Comparison of ENCODE assay signal across 12 mouse cellular contexts in the genomic region with DNA sequence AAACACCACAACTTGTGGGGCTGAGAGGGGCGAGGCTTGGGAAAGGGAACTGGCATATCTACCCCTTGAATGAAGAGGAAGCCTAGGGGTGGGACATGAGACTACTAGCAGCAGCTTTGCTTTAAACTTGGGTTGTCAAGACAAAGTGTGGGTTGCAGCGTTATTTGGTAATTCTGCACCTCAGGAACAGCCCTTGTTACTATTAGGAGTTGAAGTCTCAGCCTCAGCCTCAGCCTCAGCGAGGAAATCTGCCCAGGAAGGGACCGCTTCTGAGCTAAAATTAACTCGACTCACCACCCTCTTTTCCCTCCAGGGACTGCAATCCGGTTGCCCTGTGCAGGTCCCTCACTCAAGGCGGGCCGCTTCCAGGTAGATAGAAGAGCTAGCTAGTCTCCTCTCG.
DNase-seq lines count a peak whose midpoint lies in the region; ATAC-seq and TF ChIP-seq lines count a peak whose summit lies in the region.
"Had no signal": no experiment of that assay in that cellular context is flagged by ENCODE, and none has a peak within 500 bp of the region (broad histone marks: within the 10 kb centered on the region; RNA-seq: fewer than 3 reads in every experiment).

No protein-coding gene starts in this region.

- DNase-seq in forebrain, embryonic 10.5 days (ENCODE audit: extremely low spot score, low spot score), result no peak
- DNase-seq in left cerebral cortex, adult 2 months (ENCODE audit: extremely low spot score in 1 of 2, low spot score in 2 of 2), result no peak
- no peak for DNase-seq in left cerebral cortex, adult 8-10 months (ENCODE audit: low spot score in 2 of 2)
- DNase-seq in forebrain, postnatal 0 days, result peak; percentile 9
- DNase-seq in frontal cortex, postnatal 14 days (ENCODE audit: low spot score in 2 of 2), result no peak
- DNase-seq: adrenal gland, adult 8-10 months; spleen, adult 18-20 months had no signal

- H3K9ac ChIP-seq in forebrain, embryonic 15.5 days (replicated peaks), result no peak overlapping the region
- no peak overlapping the region for H3K9ac ChIP-seq in forebrain, postnatal 0 days
- H3K9ac ChIP-seq in midbrain, embryonic 16.5 days (ENCODE audit: low read depth, low read length), result peak overlapping the region; percentile 80; the same call in 1 of the 2 replicates
- H3K9ac ChIP-seq in intestine, embryonic 16.5 days (ENCODE audit: low read depth, low read length), result no peak overlapping the region
- H3K9ac ChIP-seq: embryonic facial prominence, embryonic 13.5 days; limb, embryonic 15.5 days had no signal

- peak overlapping the region; percentile 62 for H3K4me3 ChIP-seq in forebrain, embryonic 15.5 days
- no peak overlapping the region; the same call in 1 of the 2 replicates for H3K4me3 ChIP-seq in forebrain, embryonic 10.5 days
- peak overlapping the region; percentile 49 for H3K4me3 ChIP-seq in left cerebral cortex, adult 2 months
- H3K4me3 ChIP-seq in forebrain, postnatal 0 days (ENCODE audit: low read depth, low read length), result peak overlapping the region; percentile 59
- H3K4me3 ChIP-seq in midbrain, embryonic 16.5 days (ENCODE audit: low read depth, low read length), result peak overlapping the region; percentile 49
- no peak overlapping the region for H3K4me3 ChIP-seq in intestine, embryonic 16.5 days (ENCODE audit: low read length)

- peak overlapping the region; percentile 96 for H3K4me2 ChIP-seq in forebrain, embryonic 15.5 days (replicated peaks)
- H3K4me2 ChIP-seq in forebrain, postnatal 0 days (ENCODE audit: low read depth), result peak overlapping the region; percentile 84
- H3K4me2 ChIP-seq in midbrain, embryonic 16.5 days (ENCODE audit: low read length), result peak overlapping the region; percentile 94
- H3K4me2 ChIP-seq in intestine, embryonic 16.5 days (ENCODE audit: low read depth, low read length), result no peak overlapping the region

- intact Hi-C loops in left cerebral cortex, adult 2 months (cut with DNase I), result loop anchor here (2.0 kb wide), 1 partner anchor 65 kb away; no protein-coding TSS in a partner anchor

- TF ChIP-seq CTCF in left cerebral cortex, adult 2 months (IDR thresholded peaks at IDR 0.05), result no peak
- no peak for TF ChIP-seq CTCF in forebrain, postnatal 0 days (IDR thresholded peaks at IDR 0.05; ENCODE audit: low read depth)

- H3K27ac ChIP-seq in forebrain, embryonic 15.5 days (replicated peaks), result no peak overlapping the region
- no peak overlapping the region for H3K27ac ChIP-seq in forebrain, embryonic 10.5 days
- peak overlapping the region; percentile 85 for H3K27ac ChIP-seq in left cerebral cortex, adult 2 months
- no peak overlapping the region for H3K27ac ChIP-seq in forebrain, postnatal 0 days (ENCODE audit: low read depth, low read length)
- H3K27ac ChIP-seq in midbrain, embryonic 16.5 days (ENCODE audit: low read length), result no peak overlapping the region
- no peak overlapping the region for H3K27ac ChIP-seq in intestine, embryonic 16.5 days (ENCODE audit: low read length)
- H3K27ac ChIP-seq: embryonic facial prominence, embryonic 13.5 days; limb, embryonic 15.5 days had no signal

- peaks cover 58% of the 10 kb centered on the region for H3K27me3 ChIP-seq in forebrain, embryonic 15.5 days
- peaks cover 100% of the 10 kb centered on the region for H3K27me3 ChIP-seq in forebrain, embryonic 10.5 days (ENCODE audit: poor library complexity, severe bottlenecking)
- H3K27me3 ChIP-seq in forebrain, postnatal 0 days (ENCODE audit: insufficient read depth, low read length), result peaks cover 44% of the 10 kb centered on the region
- peaks cover 33% of the 10 kb centered on the region for H3K27me3 ChIP-seq in midbrain, embryonic 16.5 days (ENCODE audit: control insufficient read depth, insufficient read depth, low read depth, low read length)
- peaks cover 86% of the 10 kb centered on the region for H3K27me3 ChIP-seq in intestine, embryonic 16.5 days (replicated peaks; ENCODE audit: control insufficient read depth, insufficient read depth, low read length)

- under 1% methylated on average over 9 of the region's 9 CpGs for WGBS in forebrain, embryonic 15.5 days
- 0% methylated on average over 9 of the region's 9 CpGs for WGBS in forebrain, embryonic 10.5 days
- 3% methylated on average over 9 of the region's 9 CpGs for WGBS in forebrain, postnatal 0 days
- 0% methylated on average over 9 of the region's 9 CpGs for WGBS in midbrain, embryonic 16.5 days
- WGBS in intestine, embryonic 16.5 days, result 4% methylated on average over 9 of the region's 9 CpGs

- no peaks in the 10 kb centered on the region for H3K9me3 ChIP-seq in forebrain, embryonic 15.5 days
- no peaks in the 10 kb centered on the region for H3K9me3 ChIP-seq in forebrain, embryonic 10.5 days
- no peaks in the 10 kb centered on the region for H3K9me3 ChIP-seq in forebrain, postnatal 0 days (ENCODE audit: low read length)
- H3K9me3 ChIP-seq in midbrain, embryonic 16.5 days (replicated peaks; ENCODE audit: control insufficient read depth, low read length, poor library complexity, severe bottlenecking), result no peaks in the 10 kb centered on the region
- no peaks in the 10 kb centered on the region for H3K9me3 ChIP-seq in intestine, embryonic 16.5 days (ENCODE audit: control insufficient read depth, low read length)
- H3K9me3 ChIP-seq: embryonic facial prominence, embryonic 13.5 days; limb, embryonic 15.5 days had no signal

- no peak for ATAC-seq in forebrain, embryonic 15.5 days (replicated peaks)
- ATAC-seq in forebrain, postnatal 0 days, result no peak
- ATAC-seq in midbrain, embryonic 16.5 days, result no peak
- ATAC-seq in intestine, embryonic 16.5 days, result no peak

- H3K4me1 ChIP-seq in forebrain, embryonic 15.5 days, result peaks cover 81% of the 10 kb centered on the region
- H3K4me1 ChIP-seq in forebrain, embryonic 10.5 days, result peaks cover 77% of the 10 kb centered on the region
- H3K4me1 ChIP-seq in forebrain, postnatal 0 days (ENCODE audit: insufficient read depth), result peaks cover 16% of the 10 kb centered on the region
- H3K4me1 ChIP-seq in midbrain, embryonic 16.5 days (ENCODE audit: control insufficient read depth, insufficient read depth, low read length), result peaks cover 66% of the 10 kb centered on the region
- no peaks in the 10 kb centered on the region for H3K4me1 ChIP-seq in intestine, embryonic 16.5 days (ENCODE audit: control insufficient read depth, insufficient read depth, low read length)

- no peaks in the 10 kb centered on the region for H3K36me3 ChIP-seq in forebrain, embryonic 15.5 days
- H3K36me3 ChIP-seq in forebrain, embryonic 10.5 days (replicated peaks), result no peaks in the 10 kb centered on the region
- H3K36me3 ChIP-seq in forebrain, postnatal 0 days (ENCODE audit: insufficient read depth), result no peaks in the 10 kb centered on the region
- no peaks in the 10 kb centered on the region for H3K36me3 ChIP-seq in midbrain, embryonic 16.5 days (ENCODE audit: control insufficient read depth, insufficient read depth, low read length)
- no peaks in the 10 kb centered on the region for H3K36me3 ChIP-seq in intestine, embryonic 16.5 days (ENCODE audit: control insufficient read depth, insufficient read depth, low read length)
- H3K36me3 ChIP-seq: embryonic facial prominence, embryonic 13.5 days; limb, embryonic 15.5 days had no signal

Comparison
In these comparisons a context has a peak if more than half of its experiments do, and no peak if none do; other contexts are left out.
1. H3K4me3 ChIP-seq: peak in forebrain, embryonic 15.5 days (single experiment), left cerebral cortex, adult 2 months (single experiment), forebrain, postnatal 0 days (single experiment) and midbrain, embryonic 16.5 days (single experiment); none in forebrain, embryonic 10.5 days (single experiment) and intestine, embryonic 16.5 days (single experiment).